Mouse (Mus musculus) left cerebral cortex, postnatal 4 days (tissue): ENCODE data around the gene Nprl3. TPM values are rescaled to one million over a fixed set of nuclear protein-coding genes. Genes with fewer than 3 reads are reported as not detected.
"Not testable (repeated sequence)": the region's sequence is repeated elsewhere in the genome, so short reads cannot be mapped to it uniquely, and the experiment has no call there.

Source experiments
- DNase-seq: peaks from one replicate; pipeline ENCODE4 v3.0.0-alpha.2; 2022
- intact Hi-C: fragments of 180-260 bp; cut with DNase I; formaldehyde crosslinking; loops from one replicate; pipeline ENCODE4 v1.15.1; 2025
- total RNA-seq, 2 experiments: library from RNA; stranded (reverse); gene quantifications; 2 replicates each; pipeline ENCODE4 v1.2.3; 2021

The Nprl3 gene
- total RNA-seq, 2 experiments from 2014 or later = 51.0 to 57.6 TPM

DNA sequence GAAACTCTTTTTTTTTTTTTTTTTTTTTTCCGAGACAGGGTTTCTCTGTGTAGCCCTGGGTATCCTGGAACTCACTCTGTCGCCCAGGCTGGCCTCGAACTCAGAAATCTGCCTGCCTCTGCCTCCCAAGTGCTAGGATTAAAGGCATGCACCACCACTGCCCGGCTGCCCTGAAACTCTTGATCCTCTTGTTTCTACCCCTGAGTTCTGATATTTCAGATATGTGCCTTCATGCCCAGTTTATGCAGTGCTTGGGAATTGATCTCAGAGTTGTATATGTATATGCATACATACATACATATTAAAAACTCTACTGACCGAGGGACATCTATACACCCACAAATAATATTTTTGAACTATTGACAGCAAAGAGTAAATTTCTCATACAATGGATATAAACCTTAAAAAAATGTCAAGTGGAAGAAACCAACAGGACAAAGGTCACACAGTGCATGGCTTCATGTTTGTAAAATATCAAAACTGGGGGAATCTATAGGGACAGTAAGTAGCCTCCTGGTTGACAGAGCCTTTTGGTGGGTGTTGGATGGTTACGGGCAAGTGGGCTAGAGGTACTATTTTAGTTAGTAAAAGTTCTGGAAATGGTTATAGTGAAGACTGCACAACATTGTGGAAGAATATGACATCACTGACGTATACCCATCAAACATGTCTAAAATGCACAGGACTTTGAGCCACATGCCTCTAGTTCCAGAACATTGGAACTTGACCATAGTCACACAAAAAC lies 17.7 kb upstream of the Nprl3 start:
- intact Hi-C loops = no loop called here
- DNase-seq = no peak

DNA sequence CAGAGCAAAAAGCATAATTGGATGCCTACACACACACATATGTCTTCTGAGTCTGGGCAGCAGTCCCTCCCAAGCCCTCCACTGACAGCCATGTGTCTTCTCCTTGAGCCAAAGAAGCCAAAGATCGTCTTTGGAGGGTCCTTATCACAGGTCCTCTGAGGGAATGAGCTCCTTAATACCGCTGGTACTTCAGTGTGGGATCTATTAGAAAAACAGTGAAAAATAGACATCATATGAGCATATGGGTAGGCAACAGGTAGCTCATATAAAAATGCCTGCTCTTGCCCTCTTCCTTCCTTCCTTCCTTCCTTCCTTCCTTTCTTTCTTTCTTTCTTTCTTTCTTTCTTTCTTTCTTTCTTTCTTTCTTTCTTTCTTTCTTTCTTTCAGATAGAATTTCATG lies 17.1 kb upstream of the Nprl3 start:
- DNase-seq, intact Hi-C loops: not testable (repeated sequence)

DNA sequence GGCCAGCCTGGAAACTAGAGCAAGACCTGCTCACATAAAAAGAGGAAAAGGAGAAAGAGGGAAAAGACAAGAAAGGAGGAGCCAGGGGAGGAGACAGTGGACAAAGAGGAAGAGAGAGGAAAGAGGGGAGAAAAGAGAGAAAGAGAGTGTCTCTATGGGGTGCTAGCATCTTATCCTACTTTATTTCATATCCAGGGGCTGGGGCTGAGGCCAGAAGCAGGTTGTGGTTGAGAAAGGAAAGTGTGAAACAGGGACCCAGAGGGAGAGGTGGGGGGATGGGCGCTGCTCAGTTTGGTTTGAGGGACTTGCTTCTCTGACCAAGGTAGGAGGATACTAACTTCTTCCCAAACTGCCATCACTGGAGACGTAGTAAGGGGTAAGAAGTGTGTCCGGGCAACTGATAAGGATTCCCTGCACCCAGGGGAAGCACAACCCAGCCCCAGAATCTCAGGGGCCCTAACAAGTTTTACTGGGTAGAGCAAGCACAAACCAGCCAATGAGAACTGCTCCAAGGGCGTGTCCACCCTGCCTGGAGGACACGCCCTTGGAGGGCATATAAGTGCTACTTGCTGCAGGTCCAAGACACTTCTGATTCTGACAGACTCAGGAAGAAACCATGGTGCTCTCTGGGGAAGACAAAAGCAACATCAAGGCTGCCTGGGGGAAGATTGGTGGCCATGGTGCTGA lies 15.7 kb upstream of the Nprl3 start, which contains the start of gene Hba-a1:
Hba-a1 (plus strand) TSS at position 421 of the 687 bp plus-strand sequence.
- DNase-seq, intact Hi-C loops: not testable (repeated sequence)

DNA sequence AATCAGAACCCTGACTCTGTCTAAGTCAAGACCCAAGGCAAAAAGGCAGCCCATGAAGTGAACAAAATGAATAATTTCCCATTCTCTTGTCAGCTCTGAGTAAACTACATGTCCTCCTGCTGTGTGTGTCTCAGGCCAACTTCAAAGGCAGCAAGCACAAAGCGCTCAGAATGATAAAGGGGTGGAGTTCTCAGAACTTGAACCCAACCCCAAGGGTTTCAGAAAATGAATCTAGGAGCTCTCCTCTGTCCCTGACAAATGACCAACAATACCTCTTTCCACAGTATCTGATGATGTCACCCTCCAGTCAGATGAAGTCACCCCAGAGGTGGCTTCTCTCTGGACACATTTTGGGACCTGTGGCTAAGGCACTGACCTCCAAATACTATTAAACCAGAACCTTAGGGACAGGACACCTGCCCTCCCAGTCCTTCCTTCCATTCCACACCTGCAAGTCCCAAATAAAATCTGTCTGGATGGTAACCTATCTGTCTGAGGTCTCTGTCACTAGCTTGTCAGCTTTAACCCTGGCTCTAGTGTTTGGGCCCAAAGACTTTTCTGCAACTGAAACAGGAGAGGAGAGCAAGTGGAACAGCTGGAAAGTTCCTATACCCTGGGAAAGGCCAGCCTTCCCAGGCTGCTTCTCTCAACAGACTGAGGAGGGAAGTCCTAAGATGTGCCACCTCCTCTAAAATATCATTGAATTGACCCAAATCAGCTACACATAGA lies 14.1 kb upstream of the Nprl3 start:
- intact Hi-C loops = no loop called here
- DNase-seq = no peak

DNA sequence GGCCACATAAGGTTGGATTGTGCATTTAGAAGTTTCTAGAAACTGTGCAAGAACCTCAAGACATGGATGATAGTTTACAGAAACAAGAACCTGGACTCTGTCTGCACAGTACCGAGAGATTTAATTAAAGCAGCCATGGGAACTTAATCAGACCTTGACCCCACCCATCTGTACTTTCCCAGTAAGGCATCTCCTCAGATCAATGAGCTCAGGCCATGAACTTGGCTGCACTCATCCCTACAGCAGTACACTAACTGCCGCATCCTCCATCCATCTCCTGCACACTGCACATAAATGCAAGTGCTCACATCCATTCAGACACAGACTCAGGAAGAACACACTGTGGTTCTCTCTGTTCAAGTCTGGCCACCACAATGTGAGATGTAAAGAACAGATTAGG lies 13.1 kb upstream of the Nprl3 start:
- intact Hi-C loops = no loop called here
- DNase-seq = no peak

DNA sequence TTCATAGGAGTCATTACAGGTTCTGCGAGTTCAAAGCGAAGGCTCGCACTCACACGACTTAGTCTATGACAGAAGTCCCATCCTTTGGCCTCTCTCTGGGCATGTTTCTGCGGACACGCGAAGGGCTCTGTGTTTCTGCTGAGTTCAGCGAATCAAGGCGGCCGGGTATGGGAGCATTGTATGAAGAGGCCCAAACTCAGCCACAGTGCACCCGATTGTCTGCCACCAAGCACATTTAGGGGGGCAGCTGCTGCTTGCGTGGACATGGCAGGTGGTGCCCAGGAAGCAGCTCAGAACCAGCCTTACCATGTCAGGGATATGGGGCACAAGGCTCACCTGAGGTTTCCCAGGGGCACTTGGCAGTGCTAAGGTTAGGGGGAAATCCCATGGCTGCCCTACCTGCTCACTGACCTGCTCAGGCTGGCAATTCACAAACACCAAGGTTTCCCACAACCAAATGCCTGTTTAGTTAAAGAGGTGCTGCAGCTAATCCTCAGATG lies 11.0 kb upstream of the Nprl3 start:
- no peak for DNase-seq
- intact Hi-C loops = no loop called here

DNA sequence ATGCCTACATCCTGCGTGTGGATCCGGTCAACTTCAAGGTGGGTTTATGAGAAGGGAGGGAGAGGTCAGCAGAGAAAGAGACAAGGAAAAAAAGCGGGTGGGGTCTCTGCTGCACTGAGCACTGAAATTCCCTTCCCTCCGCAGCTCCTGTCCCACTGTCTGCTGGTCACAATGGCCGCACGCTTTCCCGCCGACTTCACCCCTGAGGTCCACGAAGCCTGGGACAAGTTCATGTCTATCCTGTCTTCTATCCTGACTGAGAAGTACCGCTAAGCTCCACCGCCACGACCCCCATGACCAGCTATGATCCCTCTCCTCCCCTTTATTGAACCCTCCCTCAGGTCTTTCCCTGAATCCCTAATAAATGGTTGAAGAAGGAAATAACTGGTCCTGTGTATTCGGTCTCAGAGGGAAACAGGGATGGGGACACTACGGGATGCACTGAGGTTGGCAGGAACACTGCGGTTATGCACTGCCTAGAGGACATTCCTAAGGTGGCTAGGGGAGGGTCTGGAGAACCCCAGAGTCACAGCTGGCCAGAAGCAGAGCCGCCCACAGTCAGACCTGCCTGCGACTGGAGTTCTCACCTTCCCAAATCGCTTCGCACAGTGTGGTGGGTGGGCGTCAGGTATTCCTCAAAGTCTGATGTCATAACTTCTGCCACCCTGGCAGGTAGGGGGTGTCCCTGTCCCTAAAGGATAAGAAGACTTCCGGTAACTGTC lies 10.4 kb upstream of the Nprl3 start:
- no peak for DNase-seq
- intact Hi-C loops = no loop called here

DNA sequence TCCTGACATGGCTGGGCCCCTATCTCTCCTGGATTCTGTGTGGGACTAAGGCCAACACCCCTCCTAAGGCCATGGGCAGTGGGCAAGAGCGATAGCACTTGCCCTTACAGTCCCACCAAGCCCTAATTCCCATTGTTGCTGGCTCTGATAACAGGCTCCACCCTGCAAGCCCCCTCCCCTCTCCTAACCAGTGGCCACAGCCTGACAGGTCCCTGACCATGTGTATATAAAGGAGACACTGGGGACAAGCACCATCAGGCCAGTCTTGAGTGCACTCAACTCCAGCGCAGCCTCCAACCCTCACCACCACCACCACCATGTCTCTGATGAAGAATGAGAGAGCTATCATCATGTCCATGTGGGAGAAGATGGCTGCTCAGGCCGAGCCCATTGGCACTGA lies 8.8 kb upstream of the Nprl3 start, which contains the start of gene Hba-x:
Hba-x (plus strand) TSS at position 54 of the 400 bp plus-strand sequence.
- no peak for DNase-seq
- intact Hi-C loops = no loop called here

DNA sequence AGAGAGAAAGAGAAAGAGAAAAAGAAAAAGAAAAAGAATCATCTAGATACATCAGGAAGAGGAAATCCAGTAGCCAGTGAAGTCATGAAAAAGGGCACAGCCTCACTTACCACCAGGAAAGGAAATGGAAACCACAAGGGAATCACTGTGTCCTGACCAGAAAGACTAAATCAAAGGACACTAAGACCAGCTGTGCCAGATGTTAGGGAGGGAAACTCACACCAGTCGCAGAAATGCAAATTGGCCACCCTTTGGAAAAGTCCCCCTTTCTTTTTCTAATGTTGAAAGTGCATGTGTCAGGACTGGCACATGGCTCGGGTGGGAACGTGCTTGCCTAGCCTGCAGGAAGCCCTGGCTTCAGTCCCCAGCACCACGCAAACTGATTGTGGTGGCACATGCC lies 3.7 kb upstream of the Nprl3 start:
- intact Hi-C loops = no loop called here
- no peak for DNase-seq

DNA sequence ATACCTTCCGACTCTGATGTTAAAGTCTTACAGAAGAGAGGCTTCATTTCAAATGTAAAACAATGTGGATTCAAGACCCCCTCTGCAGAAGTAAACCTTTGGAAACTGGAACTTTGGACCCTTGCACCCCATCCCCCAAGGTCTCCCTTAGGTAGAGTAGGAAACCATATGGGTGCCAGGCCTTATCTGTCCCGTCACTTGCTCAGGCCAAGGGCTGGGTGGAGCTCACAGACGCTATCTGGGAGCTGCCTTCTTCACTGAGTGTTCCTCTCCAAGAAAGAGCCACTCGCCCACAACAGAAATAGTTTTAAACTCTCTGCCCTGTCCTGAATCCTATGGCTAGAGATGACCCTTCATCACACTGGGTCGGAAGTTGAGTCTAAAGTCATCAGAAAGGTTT lies 1.4 kb upstream of the Nprl3 start:
- no peak for DNase-seq
- intact Hi-C loops = no loop called here

DNA sequence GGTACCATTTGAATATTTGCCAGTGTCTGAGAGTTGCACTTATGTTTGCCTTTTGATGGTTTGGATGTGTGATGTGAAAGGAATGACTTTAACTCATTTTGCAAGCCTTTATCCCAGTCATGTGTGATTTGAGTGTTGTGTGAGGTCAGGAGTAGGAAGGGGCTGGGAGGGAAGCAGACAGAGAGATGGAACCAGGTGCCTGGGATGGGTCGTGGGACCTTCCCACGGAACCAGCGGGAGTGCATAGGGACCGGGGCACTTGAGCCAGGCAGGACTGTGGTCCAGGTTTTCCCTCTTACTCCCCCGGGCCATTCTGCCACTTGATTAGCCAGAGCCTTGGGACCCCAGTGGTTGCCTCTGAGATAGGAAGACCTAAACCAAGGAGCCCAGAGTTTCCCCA lies 457 bp upstream of the Nprl3 start:
- intact Hi-C loops = no loop called here
- DNase-seq = no peak

DNA sequence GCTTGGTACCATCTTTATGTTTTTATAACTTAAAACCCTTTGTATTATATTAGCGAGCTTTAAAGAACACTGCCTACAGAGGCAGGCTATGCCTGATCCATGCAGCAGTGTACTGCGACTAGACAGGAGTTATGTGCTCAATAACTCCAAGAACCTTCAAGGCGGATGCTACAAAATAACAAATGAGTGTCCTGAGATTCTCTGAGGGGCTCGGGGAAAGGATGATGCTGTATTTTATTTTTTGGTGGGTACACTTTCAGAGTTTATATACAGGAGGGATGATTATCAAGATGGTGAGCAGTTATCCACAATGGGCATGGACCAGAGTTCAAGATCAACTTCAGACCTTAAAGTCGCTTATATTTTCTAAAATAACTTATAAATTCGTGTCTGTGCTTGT lies 731 bp downstream of the Nprl3 start:
- intact Hi-C loops = no loop called here
- no peak for DNase-seq

DNA sequence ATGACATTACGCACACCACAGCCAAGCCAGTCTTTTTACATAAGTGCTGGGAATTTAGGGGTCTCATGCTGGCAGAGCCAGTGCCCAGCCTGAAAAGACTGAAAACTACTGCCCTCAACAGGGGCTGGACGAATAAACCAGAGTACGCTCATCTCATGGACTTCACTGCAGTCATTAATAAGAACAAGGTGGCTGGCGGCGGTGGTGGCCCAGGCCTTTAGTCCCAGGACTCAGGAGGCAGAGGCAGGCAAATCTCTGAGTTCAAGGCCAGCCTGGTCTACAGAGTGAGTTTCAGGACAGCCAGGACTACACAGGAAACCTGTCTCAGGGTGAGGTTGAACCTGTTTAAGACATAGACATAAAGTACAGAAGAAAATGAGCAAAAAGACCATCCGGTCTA lies 1.3 kb downstream of the Nprl3 start:
- no peak for DNase-seq
- intact Hi-C loops = no loop called here

DNA sequence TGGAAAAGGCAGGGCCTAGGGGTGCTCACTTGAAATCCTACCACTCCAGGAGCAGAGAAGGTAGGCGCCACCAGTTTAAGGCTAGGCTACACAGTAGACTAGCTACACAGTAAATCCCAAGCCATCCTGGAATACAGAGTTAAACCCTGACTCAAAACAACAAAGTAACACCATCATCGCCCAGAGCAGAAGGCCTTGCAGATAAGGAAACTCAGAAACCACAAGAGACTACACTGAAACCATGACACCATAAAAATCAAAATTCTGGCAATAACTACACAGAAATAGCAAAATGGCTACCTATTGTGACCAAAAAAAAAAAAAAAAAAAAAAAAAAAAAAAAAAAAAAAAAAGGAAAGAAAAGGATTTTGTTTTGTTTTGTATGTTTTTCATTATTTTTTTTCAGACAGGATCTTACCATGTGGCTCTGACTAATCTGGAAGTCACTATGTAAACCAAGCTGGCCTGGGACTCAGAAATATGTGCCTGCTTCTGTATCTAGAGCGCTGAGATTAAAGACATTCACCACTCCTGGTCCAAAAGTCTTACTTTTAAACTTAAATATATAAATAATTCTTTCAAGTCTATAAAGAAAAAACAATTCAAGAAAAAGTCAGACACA lies 2.3 kb downstream of the Nprl3 start:
- intact Hi-C loops = no loop called here
- no peak for DNase-seq

DNA sequence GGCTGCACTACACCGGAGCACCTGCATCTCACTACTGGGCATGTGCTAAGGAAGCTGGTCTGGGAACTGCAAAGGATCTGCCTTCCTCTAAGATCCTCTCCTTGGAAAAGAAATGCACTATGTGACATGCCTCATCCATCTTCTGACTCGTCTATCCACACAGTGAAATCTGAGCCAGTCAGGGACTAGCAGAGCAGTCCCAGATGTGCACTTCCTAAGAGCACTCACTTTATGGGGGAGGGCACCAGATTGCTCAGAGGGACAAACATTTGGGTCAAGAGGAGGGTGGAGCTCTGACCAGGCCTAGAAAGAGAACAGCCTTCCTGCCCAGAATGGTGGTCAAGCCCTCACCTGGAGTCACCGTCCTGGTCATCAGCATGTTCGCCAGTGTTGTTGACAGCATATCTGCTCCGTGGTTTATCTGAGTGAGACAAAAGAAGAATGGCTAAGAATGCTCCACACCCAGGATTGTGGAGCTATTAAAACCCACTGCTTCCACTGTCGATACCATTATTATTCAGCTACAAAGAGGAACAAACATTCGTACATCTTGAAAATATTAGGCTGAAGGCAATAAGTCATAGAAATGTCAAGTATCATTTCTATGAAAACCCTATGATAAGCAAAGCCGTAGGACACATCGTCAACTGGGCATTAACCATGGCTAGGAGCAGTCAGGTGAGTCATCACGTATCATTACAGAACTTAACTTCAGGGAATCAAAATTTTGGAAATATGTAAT lies 4.7 kb downstream of the Nprl3 start:
- DNase-seq = no peak
- intact Hi-C loops = no loop called here

DNA sequence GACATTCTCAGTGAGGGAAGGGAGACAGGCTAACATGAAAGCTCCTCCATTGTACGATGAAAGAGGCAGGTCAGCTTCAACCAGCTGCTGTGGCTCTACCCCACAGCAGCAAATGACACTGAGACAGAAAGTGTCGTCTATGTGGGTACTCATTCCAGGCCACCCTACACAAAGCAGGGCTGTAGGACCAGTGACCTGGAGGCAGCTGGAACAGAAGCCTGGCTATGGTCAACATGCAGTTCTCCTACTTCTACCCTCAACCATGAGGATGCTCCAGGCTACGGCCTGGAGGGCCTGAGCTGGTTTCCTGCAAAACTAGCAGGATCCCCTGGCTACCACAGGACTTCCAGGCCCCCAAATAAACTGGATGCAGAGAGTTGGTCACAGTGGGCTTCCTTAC lies 10.9 kb downstream of the Nprl3 start:
- intact Hi-C loops = no loop called here
- DNase-seq = no peak

DNA sequence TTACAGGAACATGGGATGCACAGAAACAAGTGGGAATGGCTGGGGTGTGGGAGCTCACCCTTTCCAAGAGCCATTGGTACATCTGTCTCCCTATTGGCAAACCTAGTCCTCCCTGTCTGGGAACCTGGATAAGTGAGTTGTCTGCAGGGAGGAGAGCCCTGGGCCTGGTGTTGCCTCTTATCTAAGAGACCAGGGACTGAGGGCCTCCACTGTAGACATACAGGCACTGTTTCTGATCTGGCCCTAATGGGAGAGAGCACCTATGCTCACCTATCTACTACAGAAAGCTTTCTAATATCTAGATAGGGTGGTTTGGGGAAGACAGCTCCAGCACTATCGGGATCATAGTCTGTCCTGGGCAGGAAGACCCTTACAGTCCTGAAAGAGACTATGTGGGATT lies 11.4 kb downstream of the Nprl3 start:
- intact Hi-C loops = no loop called here
- no peak for DNase-seq

DNA sequence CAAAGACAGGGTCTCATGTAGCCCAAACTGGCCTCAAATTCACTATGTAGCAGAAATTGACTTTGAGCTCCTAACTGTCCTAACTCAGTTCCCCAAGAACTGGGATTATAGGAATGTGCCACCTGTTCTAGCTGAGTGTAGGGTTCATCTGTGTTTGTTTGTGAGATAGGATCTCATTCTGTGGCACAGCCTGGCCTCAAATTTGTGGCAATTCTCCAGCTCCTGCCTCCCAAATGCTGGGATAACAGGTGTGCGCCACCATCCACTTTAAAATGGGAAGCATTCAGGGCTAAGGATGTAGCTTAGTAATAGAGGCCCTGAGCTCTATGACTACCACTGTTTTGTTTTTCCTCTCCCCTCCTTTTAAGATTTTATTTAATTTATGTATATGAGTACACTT lies 14.4 kb downstream of the Nprl3 start:
- intact Hi-C loops = no loop called here
- no peak for DNase-seq

DNA sequence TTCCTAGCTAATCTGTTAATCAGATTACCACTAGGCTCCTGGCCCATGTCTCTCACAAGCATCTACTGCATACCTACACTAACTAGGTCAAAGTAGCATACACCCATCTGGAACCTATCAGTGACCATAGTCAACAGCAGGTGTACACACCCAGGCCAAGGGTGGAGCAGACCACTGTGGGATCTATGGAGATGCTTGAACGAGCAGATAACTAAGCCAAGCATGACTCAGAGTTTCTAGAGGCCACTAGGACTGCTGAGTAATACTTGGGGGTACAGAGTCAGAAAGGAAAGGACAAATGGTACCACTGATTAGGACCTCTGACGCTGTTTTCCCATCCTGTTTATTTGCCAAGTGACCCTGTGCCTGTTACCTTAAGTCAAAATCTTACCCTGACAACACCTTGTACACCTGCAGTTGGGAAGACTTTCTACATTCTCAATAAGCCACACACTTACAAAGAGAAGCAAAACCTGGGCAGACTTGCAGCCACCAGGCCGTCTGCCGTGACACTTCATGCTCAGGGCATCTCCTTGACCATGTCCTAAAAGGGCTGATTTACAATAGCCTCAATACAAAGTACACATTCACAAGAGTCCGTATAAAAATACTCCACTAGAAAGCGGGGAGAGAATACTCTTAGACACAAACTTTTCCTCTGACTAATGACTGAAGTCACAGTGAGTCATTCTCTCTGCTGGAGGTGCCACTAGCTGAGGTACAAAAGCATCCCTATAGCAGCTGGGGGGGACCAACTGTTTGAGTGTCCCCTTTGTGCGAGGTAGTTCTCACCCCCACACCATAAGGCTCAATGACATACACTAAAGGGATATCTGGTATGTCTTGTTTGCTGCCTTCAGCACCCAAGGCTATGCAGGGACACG lies 16.4 kb downstream of the Nprl3 start:
- intact Hi-C loops = no loop called here
- DNase-seq = no peak
